Mouse (Mus musculus) brain, embryonic 14.5 days (tissue): ENCODE measurements around the gene Rxylt1. TPM values are rescaled to one million over a fixed set of nuclear protein-coding genes. Genes with fewer than 3 reads are reported as not detected.

Experiments
- DNase-seq: peaks from one replicate; pipeline ENCODE4 v3.0.0-alpha.2; 2011; ENCODE audit warnings: low read depth
- CTCF ChIP-seq: fragments of 200-500 bp; IDR thresholded peaks from 2 replicates; pipeline ENCODE4 v1.5.1; 2012; ENCODE audit warnings: inconsistent platforms, mild to moderate bottlenecking, moderate library complexity, borderline replicate concordance; ENCODE audit not compliant: insufficient read depth, insufficient read length; ENCODE audit errors: extremely low read depth
- POLR2A ChIP-seq: fragments of 200-500 bp; IDR thresholded peaks from 2 replicates; pipeline ENCODE4 v1.6.1; 2012; ENCODE audit warnings: mild to moderate bottlenecking, inconsistent platforms, borderline replicate concordance; ENCODE audit not compliant: poor library complexity, insufficient read depth, insufficient read length, severe bottlenecking; ENCODE audit errors: extremely low read depth
- polyA plus RNA-seq: library from polyadenylated mRNA; depleted of rRNA; stranded (reverse); fragments of >200 nt; gene quantifications from 2 replicates; pipeline ENCODE4 v1.2.3, GENCODE M21; 2012; rRNA removed

The Rxylt1 gene
- polyA plus RNA-seq, 1 experiment: 15.3 TPM

GRCm38 (mm10) chr10:122039566-122039965, 57.6 kb downstream of the Rxylt1 start:
- TF ChIP-seq POLR2A (no peak), CTCF (no peak)
- DNase-seq: no peak

- DNase-seq: no peak
- TF ChIP-seq POLR2A (no peak), CTCF (no peak)
These were observed 58.6 kb downstream of the Rxylt1 start for GRCm38 (mm10) chr10:122038554-122038953.

- TF ChIP-seq CTCF (no peak), POLR2A (no peak)
- DNase-seq: no peak
These were observed 63.9 kb downstream of the Rxylt1 start for GRCm38 (mm10) chr10:122033271-122033670.

DNA sequence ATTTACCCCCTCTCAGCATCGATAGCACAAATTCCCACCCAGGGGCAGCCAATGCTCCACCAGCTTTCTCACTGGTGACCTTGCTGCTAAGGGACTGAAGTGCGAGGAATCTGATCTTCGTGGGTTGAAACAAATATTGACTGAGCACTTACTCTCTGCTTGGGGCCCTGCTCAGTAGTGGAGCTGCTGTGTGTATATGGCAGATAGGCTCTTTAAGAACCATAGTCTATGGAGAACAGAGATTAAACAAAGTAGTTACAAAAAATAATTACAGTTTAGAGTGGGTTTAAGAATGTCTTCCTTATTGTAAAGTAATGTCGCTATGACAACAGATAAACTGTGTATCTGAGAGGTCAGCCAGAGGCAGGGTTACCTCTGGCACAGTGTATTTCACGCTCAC, 66.8 kb downstream of the Rxylt1 start:
- no peak for DNase-seq
- no peak for TF ChIP-seq POLR2A
- no peak for TF ChIP-seq CTCF

- no peak for TF ChIP-seq CTCF
- TF ChIP-seq POLR2A: no peak
- DNase-seq: no peak
These were observed 67.4 kb downstream of the Rxylt1 start for GRCm38 (mm10) chr10:122029738-122030137.

Other genes starting within 250 kb of the Rxylt1 start
- gene Srgap1, start 50.1 kb downstream of the Rxylt1 start, polyA plus RNA-seq: 40.7 and 67.1 TPM in 2 replicates